Mouse (Mus musculus): Measurements from ENCODE around the gene 0610012G03Rik. TPM values are rescaled to one million over a fixed set of nuclear protein-coding genes. Genes with fewer than 3 reads are reported as not detected.

Gene 0610012G03Rik
- polyA plus RNA-seq, 1 experiment from 2014 or later = 94.6 TPM

DNA sequence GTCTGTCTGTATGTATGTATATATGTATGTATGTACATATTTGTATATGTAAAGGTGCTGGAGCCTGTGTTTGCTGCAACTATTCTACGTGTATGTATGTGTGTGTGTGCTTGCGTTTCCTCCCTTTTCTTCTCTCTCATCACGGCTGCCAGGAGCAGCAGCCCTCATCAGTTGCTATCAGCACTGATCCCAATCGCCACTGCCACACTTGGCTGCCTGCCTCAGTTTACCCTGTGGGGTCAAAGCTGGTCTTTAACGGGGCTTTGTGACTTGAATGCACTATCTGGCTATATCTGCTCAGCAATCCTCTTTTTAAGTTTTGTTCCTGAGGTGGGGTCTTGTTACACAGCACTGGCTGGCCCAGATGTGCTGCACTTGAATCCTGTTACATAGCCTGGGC lies 20.9 kb downstream of the 0610012G03Rik start:
- no peaks in the 10 kb centered on the region for H3K36me3 ChIP-seq
- no peaks in the 10 kb centered on the region for H3K4me1 ChIP-seq
- H3K4me3 ChIP-seq (replicated peaks) = no peak overlapping the region
- no peak overlapping the region for H3K9ac ChIP-seq
- 84% methylated on average over 5 of the region's 5 CpGs for WGBS
- no peaks in the 10 kb centered on the region for H3K9me3 ChIP-seq
- no peak for ATAC-seq (ENCODE audit: insufficient read depth, low FRiP score, low read depth)
- no peak overlapping the region for H3K4me2 ChIP-seq
- no peaks in the 10 kb centered on the region for H3K27me3 ChIP-seq (replicated peaks)
- no peak overlapping the region for H3K27ac ChIP-seq

DNA sequence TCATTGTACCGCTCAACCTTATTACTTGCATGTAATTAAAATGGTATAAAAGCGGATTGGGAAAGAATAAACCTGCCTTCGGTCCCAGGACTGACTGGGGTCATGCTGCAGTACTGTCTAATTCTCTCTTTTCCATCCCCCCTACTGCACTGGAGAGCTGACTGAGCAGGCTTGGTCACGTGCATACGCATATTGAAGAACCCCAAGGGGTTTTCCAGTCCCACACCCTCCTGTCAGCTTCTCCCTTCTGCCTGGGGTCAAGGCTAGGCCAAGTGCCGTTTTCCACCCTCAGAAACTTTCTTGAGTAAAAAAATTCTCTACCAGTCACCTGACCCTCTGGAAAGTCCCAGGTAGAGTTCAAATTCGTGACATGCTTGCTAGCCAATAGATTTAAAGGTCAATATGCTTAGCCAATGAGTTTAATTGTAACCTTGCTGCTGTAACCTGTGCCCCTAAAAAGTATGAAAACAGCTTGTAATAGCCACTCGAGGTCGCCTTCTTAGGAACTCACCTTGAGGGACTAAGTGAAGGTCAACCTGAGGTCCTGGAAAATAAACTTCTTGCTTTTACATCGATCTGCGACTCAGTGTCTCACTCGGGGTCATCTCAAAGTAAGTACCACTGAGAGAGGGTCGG lies 21.6 kb downstream of the 0610012G03Rik start:
- Histone ChIP-seq H3K4me1 (no peaks in the 10 kb centered on the region), H3K9me3 (no peaks in the 10 kb centered on the region), H3K36me3 (no peaks in the 10 kb centered on the region), H3K27me3 (replicated peaks) (no peaks in the 10 kb centered on the region), H3K4me3 (replicated peaks) (no peak overlapping the region), H3K9ac (no peak overlapping the region), H3K27ac (no peak overlapping the region; the same call in 1 of the 2 replicates), H3K4me2 (no peak overlapping the region)
- 77% methylated on average over 13 of the region's 13 CpGs for WGBS
- no peak for ATAC-seq (ENCODE audit: insufficient read depth, low FRiP score, low read depth)

DNA sequence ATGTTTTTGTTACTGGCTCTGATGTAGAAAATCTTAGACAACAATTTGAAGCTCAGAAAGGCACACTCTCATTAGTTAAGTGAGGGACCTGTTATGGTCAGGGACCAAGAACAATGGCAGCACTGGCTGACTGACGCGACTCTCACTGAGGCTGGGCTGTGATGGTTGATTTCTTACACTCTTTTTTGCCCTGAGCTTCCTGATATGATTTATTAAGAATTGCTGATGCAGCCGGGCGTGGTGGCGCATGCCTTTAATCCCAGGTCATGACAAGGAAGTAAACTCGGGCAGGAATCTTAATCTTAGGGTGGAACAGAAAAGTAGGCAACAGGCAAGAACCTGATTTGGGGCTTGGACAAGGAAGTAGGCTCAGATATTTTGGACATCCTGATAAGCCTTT lies 22.2 kb downstream of the 0610012G03Rik start:
- no peak for ATAC-seq (ENCODE audit: insufficient read depth, low FRiP score, low read depth)
- H3K4me3 ChIP-seq (replicated peaks) = no peak overlapping the region
- H3K27me3 ChIP-seq (replicated peaks) = no peaks in the 10 kb centered on the region
- H3K27ac ChIP-seq = no peak overlapping the region; the same call in 1 of the 2 replicates
- H3K36me3 ChIP-seq = no peaks in the 10 kb centered on the region
- H3K9ac ChIP-seq = no peak overlapping the region
- 62% methylated on average over 6 of the region's 6 CpGs for WGBS
- no peaks in the 10 kb centered on the region for H3K9me3 ChIP-seq
- H3K4me2 ChIP-seq = no peak overlapping the region
- no peaks in the 10 kb centered on the region for H3K4me1 ChIP-seq

DNA sequence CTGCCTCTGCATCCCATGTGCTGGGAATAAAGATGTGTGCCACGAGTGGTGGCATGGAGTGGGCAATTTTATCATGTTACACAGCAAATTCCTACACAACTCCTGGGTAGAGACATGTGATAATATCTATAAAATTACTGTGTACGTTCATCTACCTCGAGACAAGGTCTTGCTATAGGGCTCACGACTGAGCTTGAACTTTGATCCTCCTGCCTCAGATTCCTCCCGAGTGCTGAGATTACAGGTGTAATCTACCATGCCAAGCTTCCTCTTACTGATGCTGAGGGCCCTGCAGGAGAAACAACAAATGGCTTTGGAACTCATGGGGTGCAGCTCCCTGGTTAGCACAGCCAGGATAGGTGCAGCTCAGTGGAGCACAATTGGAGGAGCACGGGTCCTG lies 23.9 kb downstream of the 0610012G03Rik start:
- no peak overlapping the region for H3K9ac ChIP-seq
- no peak for ATAC-seq (ENCODE audit: insufficient read depth, low FRiP score, low read depth)
- H3K36me3 ChIP-seq = no peaks in the 10 kb centered on the region
- H3K27me3 ChIP-seq (replicated peaks) = no peaks in the 10 kb centered on the region
- no peak overlapping the region for H3K4me2 ChIP-seq
- 75% methylated on average over 6 of the region's 6 CpGs for WGBS
- no peaks in the 10 kb centered on the region for H3K9me3 ChIP-seq
- no peak overlapping the region for H3K4me3 ChIP-seq (replicated peaks)
- H3K27ac ChIP-seq = no peak overlapping the region
- no peaks in the 10 kb centered on the region for H3K4me1 ChIP-seq

GRCm38 (mm10) chr16:31918248-31918724 lies 30.0 kb downstream of the 0610012G03Rik start:
- H3K4me3 ChIP-seq (replicated peaks) = no peak overlapping the region
- 3% methylated on average over 14 of the region's 14 CpGs for WGBS

GRCm38 (mm10) chr16:31917776-31918175 lies 30.5 kb downstream of the 0610012G03Rik start:
- peak overlapping the region; percentile 48 for H3K4me2 ChIP-seq
- WGBS = 60% methylated on average over 11 of the region's 11 CpGs
- no peak overlapping the region for H3K9ac ChIP-seq
- H3K27me3 ChIP-seq (replicated peaks) = no peaks in the 10 kb centered on the region
- no peak overlapping the region for H3K4me3 ChIP-seq (replicated peaks)
- no peak overlapping the region for H3K27ac ChIP-seq
- H3K36me3 ChIP-seq = no peaks in the 10 kb centered on the region
- H3K9me3 ChIP-seq = no peaks in the 10 kb centered on the region
- H3K4me1 ChIP-seq = no peaks in the 10 kb centered on the region
- no peak for ATAC-seq (ENCODE audit: insufficient read depth, low FRiP score, low read depth)

More at GRCm38 (mm10) chr16:31918248-31918724, 30.0 kb downstream of the 0610012G03Rik start:
- ATAC-seq (ENCODE audit: insufficient read depth, low FRiP score, low read depth) = no peak
- Histone ChIP-seq H3K27ac (no peak overlapping the region), H3K36me3 (no peaks in the 10 kb centered on the region), H3K27me3 (replicated peaks) (no peaks in the 10 kb centered on the region), H3K4me2 (peak overlapping the region; percentile 48), H3K9ac (no peak overlapping the region), H3K4me1 (no peaks in the 10 kb centered on the region), H3K9me3 (no peaks in the 10 kb centered on the region)

GRCm38 (mm10) chr16:31910281-31910847 lies 37.9 kb downstream of the 0610012G03Rik start:
- Histone ChIP-seq H3K9me3 (no peaks in the 10 kb centered on the region), H3K27me3 (replicated peaks) (no peaks in the 10 kb centered on the region), H3K4me2 (no peak overlapping the region), H3K4me1 (0 out of 2 replicates have a peak, but pooled peaks cover 10% of the 10 kb centered on the region), H3K27ac (no peak overlapping the region), H3K9ac (no peak overlapping the region), H3K4me3 (replicated peaks) (no peak overlapping the region), H3K36me3 (no peaks in the 10 kb centered on the region)
- no peak for ATAC-seq (ENCODE audit: insufficient read depth, low FRiP score, low read depth)
- WGBS = 52% methylated on average over 10 of the region's 10 CpGs

DNA sequence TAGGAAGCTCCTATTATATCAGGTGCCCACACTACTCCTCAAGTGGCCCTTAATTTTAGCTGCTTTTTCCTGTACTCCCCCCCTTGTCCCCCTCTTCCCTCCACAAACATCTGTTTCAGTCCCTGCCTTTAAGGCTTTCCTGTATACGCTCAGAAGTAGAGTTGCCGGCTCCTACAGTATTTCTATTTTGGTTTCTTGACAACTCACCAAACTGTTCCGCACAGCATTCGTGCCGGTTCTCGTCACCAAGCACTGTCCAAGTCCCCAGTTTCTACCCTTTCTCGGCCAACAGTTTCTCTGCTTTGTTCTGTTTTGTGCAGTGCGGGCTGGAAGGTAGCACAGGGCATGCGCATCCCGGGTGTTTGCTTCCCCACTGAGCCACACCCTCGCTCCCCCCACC lies 39.3 kb downstream of the 0610012G03Rik start:
- no peak overlapping the region for H3K9ac ChIP-seq
- no peaks in the 10 kb centered on the region for H3K27me3 ChIP-seq (replicated peaks)
- ATAC-seq (ENCODE audit: insufficient read depth, low FRiP score, low read depth) = no peak
- H3K4me3 ChIP-seq (replicated peaks) = no peak overlapping the region
- no peak overlapping the region for H3K27ac ChIP-seq
- no peak overlapping the region for H3K4me2 ChIP-seq
- H3K9me3 ChIP-seq = no peaks in the 10 kb centered on the region
- no peaks in the 10 kb centered on the region for H3K36me3 ChIP-seq
- WGBS = 52% methylated on average over 11 of the region's 11 CpGs
- 0 out of 2 replicates have a peak, but pooled peaks cover 10% of the 10 kb centered on the region for H3K4me1 ChIP-seq

- Histone ChIP-seq H3K4me2 (peak overlapping the region; percentile 46), H3K4me3 (replicated peaks) (no peak overlapping the region; the same call in 1 of the 2 replicates), H3K4me1 (0 out of 2 replicates have a peak, but pooled peaks cover 10% of the 10 kb centered on the region), H3K36me3 (no peaks in the 10 kb centered on the region), H3K9me3 (no peaks in the 10 kb centered on the region), H3K27ac (no peak overlapping the region), H3K9ac (no peak overlapping the region), H3K27me3 (replicated peaks) (no peaks in the 10 kb centered on the region)
- ATAC-seq (ENCODE audit: insufficient read depth, low FRiP score, low read depth) = no peak; the same call in 1 of the 2 replicates
- 7% methylated on average over 9 of the region's 9 CpGs for WGBS
Measured at GRCm38 (mm10) chr16:31906896-31907295, 41.4 kb downstream of the 0610012G03Rik start.

DNA sequence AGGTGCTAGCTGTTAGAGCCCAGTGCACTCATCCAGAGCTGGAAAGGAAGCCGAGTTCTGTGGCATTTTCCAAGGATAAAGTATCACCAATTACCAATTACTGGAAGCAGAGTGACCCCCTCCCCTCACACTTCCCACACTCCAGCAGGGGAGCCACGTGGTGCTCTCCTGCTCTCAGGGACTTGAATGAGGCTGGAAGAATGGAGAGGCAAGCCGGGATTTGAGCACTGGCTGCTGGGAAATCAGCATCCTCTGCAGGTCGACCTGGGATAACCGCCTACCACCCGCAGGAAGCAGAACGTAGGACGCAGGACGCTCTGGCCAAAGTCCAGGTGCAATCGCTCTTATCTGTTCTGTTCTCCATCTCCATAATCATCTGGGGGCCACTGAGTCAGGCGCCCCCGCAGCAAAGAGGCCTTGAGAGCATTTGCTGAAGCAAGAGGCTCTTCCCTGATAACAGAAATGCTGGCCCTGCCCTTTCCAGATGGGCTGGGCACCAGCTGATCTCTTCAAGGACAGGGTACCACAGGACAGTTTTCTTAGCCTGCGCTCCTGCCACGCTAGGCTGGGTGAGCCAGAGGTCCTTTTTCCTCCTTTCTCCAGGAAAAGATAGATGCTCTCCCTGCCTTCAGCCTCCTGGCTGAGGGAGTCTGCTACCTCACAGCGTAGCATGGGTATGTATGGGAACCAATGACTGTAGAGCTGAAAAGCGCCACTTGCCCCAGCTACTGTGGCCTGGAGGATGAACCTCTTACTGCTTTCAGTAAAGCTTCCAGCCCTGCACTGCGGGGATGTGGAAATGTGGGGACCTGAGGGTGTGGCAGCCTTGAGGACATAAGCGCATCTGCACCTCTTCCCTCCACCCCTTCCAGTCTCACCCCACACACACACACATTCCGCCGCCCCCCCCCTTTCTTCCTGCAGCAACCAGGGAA lies 42.1 kb downstream of the 0610012G03Rik start:
- Histone ChIP-seq H3K27me3 (replicated peaks) (no peaks in the 10 kb centered on the region), H3K4me1 (0 out of 2 replicates have a peak, but pooled peaks cover 10% of the 10 kb centered on the region), H3K9me3 (no peaks in the 10 kb centered on the region), H3K36me3 (no peaks in the 10 kb centered on the region), H3K9ac (no peak overlapping the region), H3K4me3 (replicated peaks) (no peak overlapping the region; the same call in 1 of the 2 replicates), H3K27ac (no peak overlapping the region), H3K4me2 (peak overlapping the region; percentile 46)
- ATAC-seq (ENCODE audit: insufficient read depth, low FRiP score, low read depth) = no peak
- 31% methylated on average over 19 of the region's 20 CpGs for WGBS

DNA sequence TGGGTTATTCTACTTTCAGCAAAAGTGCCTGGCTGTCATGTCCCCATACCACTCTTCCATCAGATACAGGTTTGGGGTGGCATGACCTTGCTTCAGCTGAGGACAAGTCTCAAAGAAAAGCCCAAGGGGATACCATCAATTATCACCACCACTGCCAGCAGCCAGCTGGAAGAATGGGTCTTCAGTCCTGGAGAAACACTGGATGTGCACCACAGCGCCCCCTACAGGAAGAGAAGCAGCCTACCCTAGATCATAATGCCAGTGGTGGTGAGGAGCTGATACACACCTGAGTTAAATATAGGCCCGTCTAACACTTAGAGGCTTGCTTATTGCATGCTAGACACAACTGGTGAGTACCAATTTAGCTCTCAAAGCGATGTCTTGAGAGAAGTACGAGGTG lies 43.0 kb downstream of the 0610012G03Rik start:
- H3K36me3 ChIP-seq = no peaks in the 10 kb centered on the region
- H3K4me1 ChIP-seq = 0 out of 2 replicates have a peak, but pooled peaks cover 10% of the 10 kb centered on the region
- no peaks in the 10 kb centered on the region for H3K9me3 ChIP-seq
- H3K27me3 ChIP-seq (replicated peaks) = no peaks in the 10 kb centered on the region
- H3K9ac ChIP-seq = no peak overlapping the region
- ATAC-seq (ENCODE audit: insufficient read depth, low FRiP score, low read depth) = no peak
- H3K4me3 ChIP-seq (replicated peaks) = no peak overlapping the region
- WGBS = 78% methylated on average over 4 of the region's 4 CpGs
- no peak overlapping the region for H3K4me2 ChIP-seq
- no peak overlapping the region for H3K27ac ChIP-seq
